Mouse (Mus musculus) adrenal gland (tissue): ENCODE measurements at regions not wholly inside any gene's neighbourhood (a gene's known extent, or its start where the extent isn't known, plus 50 kb on each side); places are given as distances from the start of the nearest gene placed in this dataset.

Experiments used
- intact Hi-C: fragments of 180-260 bp; cut with DNase I; formaldehyde crosslinking; loops from one replicate; pipeline ENCODE4 v1.15.1; 2025

- intact Hi-C loops: loop anchor here (5.0 to 10.0 kb wide), 2 partner anchors 60 to 167 kb away; partner anchors contain the start of gene Zmiz1
These were observed 61.2 kb upstream of the Zmiz1 start for GRCm38 (mm10) chr14:25397751-25398150.

GRCm38 (mm10) chr14:25398745-25399144, 60.2 kb upstream of the Zmiz1 start:
- intact Hi-C loops: loop anchor here (5.0 to 10.0 kb wide), 2 partner anchors 59 to 166 kb away; partner anchors contain the start of gene Zmiz1

GRCm38 (mm10) chr14:25399286-25399685, 59.7 kb upstream of the Zmiz1 start:
- intact Hi-C loops: loop anchor here (5.0 to 10.0 kb wide), 2 partner anchors 58 to 166 kb away; partner anchors contain the start of gene Zmiz1

GRCm38 (mm10) chr14:25401104-25401963, 57.7 kb upstream of the Zmiz1 start:
- intact Hi-C loops: no loop called here

- intact Hi-C loops: no loop called here
These were observed 56.6 kb upstream of the Zmiz1 start for GRCm38 (mm10) chr14:25402409-25402808.

GRCm38 (mm10) chr14:25405191-25405590, 53.8 kb upstream of the Zmiz1 start:
- intact Hi-C loops: no loop called here

- intact Hi-C loops: no loop called here
These were observed 52.9 kb upstream of the Zmiz1 start for GRCm38 (mm10) chr14:25406059-25406458.

GRCm38 (mm10) chr14:25406613-25407012, 52.4 kb upstream of the Zmiz1 start:
- intact Hi-C loops: no loop called here

- intact Hi-C loops: no loop called here
These were observed 51.9 kb upstream of the Zmiz1 start for GRCm38 (mm10) chr14:25407111-25407510.
